Mouse (Mus musculus) heart, adult 18-20 months (tissue): ENCODE measurements around the gene Efna1. TPM values are rescaled to one million over a fixed set of nuclear protein-coding genes. Genes with fewer than 3 reads are reported as not detected.

Experiments used
- microRNA-seq, 2 experiments: library from miRNA; unstranded; fragments of <30 nt; microRNA quantifications; one replicate each; pipeline ENCODE4 v1.2.0; 2022
- total RNA-seq, 2 experiments: library from RNA; stranded (reverse); gene quantifications; 2 replicates each; pipeline ENCODE4 v1.2.3; 2021

The Efna1 gene
- total RNA-seq, 2 experiments from 2014 or later = 22.5 to 23.8 TPM

Small RNA genes lying within 50 kb of the gene (microRNA-seq; reads per million reads assigned to microRNA genes)
- 62.4 to 75.1 reads per million in 2 experiments for gene Mir92b

Other genes with a start within 250 kb of the Efna1 start
- 10 to 100 TPM; 25.9 to 30.0 TPM for gene Rusc1, start 187.8 kb downstream of the Efna1 start, total RNA-seq
- gene Gm43738, start 180.0 kb downstream of the Efna1 start, total RNA-seq = not detected
- 10 to 100 TPM; 24.2 to 25.6 TPM for gene Fdps, start 179.2 kb downstream of the Efna1 start, total RNA-seq
- not detected for gene Pklr, start 145.0 kb downstream of the Efna1 start, total RNA-seq
- gene Hcn3, start 120.9 kb downstream of the Efna1 start, total RNA-seq = under 1 TPM; 0.30 to 0.62 TPM
- gene Clk2, start 116.3 kb downstream of the Efna1 start, total RNA-seq = 10 to 100 TPM; 14.3 to 17.8 TPM
- 10 to 100 TPM; 46.2 to 50.2 TPM for gene Scamp3, start 103.7 kb downstream of the Efna1 start, total RNA-seq
- gene Fam189b, start 98.0 kb downstream of the Efna1 start, total RNA-seq = 1 to 10 TPM; 3.7 to 4.7 TPM
- 10 to 100 TPM; 18.3 to 19.6 TPM for gene Gba, start 78.2 kb downstream of the Efna1 start, total RNA-seq
- gene Thbs3, start 66.0 kb downstream of the Efna1 start, total RNA-seq = 1 to 10 TPM; 2.8 to 5.8 TPM
- gene Mtx1, start 54.1 kb downstream of the Efna1 start, total RNA-seq = 10 to 100 TPM; 60.3 to 61.5 TPM
- 1 to 10 TPM in 1 of 2 experiments, under 1 TPM in 1; 0.40 to 2.1 TPM for gene Muc1, start 52.1 kb downstream of the Efna1 start, total RNA-seq
- 10 to 100 TPM; 64.8 to 89.2 TPM for gene Krtcap2, start 35.2 kb downstream of the Efna1 start, total RNA-seq
- under 1 TPM; 0.37 to 0.98 TPM for gene Trim46, start 34.8 kb downstream of the Efna1 start, total RNA-seq
- 10 to 100 TPM; 54.1 to 54.7 TPM for gene Dpm3, start 21.8 kb downstream of the Efna1 start, total RNA-seq
- gene Slc50a1, start 10.6 kb downstream of the Efna1 start, total RNA-seq = 10 to 100 TPM; 15.6 to 21.6 TPM
- gene Efna3, start 41.8 kb upstream of the Efna1 start, total RNA-seq = not detected
- gene Efna4, start 56.9 kb upstream of the Efna1 start, total RNA-seq = under 1 TPM in 1 of 2 experiments, not detected in 1; 0.28 TPM
- gene Adam15, start 68.9 kb upstream of the Efna1 start, total RNA-seq = 10 to 100 TPM; 45.5 to 47.0 TPM
- gene Dcst2, start 80.8 kb upstream of the Efna1 start, total RNA-seq = not detected
- gene Dcst1, start 84.1 kb upstream of the Efna1 start, total RNA-seq = not detected
- gene Zbtb7b, start 113.6 kb upstream of the Efna1 start, total RNA-seq = 10 to 100 TPM; 21.3 to 23.3 TPM
- 1 to 10 TPM in 1 of 2 experiments, not detected in 1; 1.0 TPM for gene Lenep, start 121.7 kb upstream of the Efna1 start, total RNA-seq
- gene Flad1, start 130.7 kb upstream of the Efna1 start, total RNA-seq = 10 to 100 TPM; 59.5 to 63.8 TPM
- gene Cks1b, start 137.2 kb upstream of the Efna1 start, total RNA-seq = 1 to 10 TPM; 4.6 to 4.8 TPM
- gene Shc1, start 137.3 kb upstream of the Efna1 start, total RNA-seq = 10 to 100 TPM; 33.2 to 36.1 TPM
- 10 to 100 TPM; 15.3 to 17.0 TPM for gene Pygo2, start 149.1 kb upstream of the Efna1 start, total RNA-seq
- gene Pbxip1, start 155.6 kb upstream of the Efna1 start, total RNA-seq = 10 to 100 TPM; 70.0 to 76.0 TPM
- 1 to 10 TPM; 8.4 to 8.8 TPM for gene Pmvk, start 173.4 kb upstream of the Efna1 start, total RNA-seq
- 1 to 10 TPM; 1.5 to 2.0 TPM for gene Kcnn3, start 239.0 kb upstream of the Efna1 start, total RNA-seq